Mouse (Mus musculus): Measurements from ENCODE around the gene Rps8. TPM values are rescaled to one million over a fixed set of nuclear protein-coding genes. Genes with fewer than 3 reads are reported as not detected.

The Rps8 gene
- total and polyA plus RNA-seq, 3 experiments: 1,132 to 5,186 (median 1,156) TPM

DNA sequence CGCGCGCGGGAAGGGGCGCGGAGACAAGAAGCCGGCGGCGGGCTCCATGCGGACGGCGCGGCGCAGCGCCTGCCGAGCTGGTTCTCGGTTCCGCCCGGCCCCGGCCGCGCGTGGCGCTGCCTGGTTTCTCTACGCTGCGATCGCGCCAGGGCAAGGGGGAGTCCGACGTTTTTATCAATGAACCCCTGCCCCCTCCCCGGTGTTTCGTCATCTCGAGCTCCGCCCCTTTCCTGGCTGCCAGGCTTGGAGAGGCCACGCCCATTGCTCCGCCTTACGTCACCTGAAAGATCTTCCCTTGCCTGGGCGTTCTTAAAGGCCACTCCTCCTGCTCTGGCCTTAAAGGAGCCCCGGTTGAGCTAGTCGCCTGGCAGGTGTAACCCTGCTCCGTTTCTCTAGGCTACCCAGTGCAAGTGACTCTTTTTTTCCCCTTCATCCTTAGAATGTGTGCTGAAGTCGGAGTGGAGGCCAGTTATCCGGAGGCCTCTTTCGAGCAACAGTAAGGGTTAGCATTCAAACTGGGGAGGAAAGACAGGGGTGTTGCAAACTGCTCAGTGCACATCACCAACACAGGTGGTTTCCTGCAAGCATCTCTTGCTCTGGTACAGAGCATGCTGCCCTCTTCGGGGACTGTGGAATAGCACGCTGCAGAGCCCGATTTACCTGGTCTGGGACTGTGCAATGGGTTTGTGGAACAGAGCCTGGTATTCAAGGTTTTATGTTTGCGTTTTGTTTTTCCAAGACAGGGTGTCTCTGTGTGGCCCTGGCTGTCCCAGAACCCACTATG is 22.0 kb downstream of the Rps8 start, which contains the start of gene Plk3 (continued):
- TF ChIP-seq CTCF (IDR thresholded peaks at IDR 0.05 in 2 of 3, conservative IDR thresholded peaks at IDR 0.05 in 1 of 3; ENCODE audit: control insufficient read depth in 1 of 3, insufficient read depth in 1 of 3, low read depth in 2 of 3, low read length in 3 of 3, poor library complexity in 1 of 3, severe bottlenecking in 1 of 3) (no peak), GABPA (IDR thresholded peaks at IDR 0.05; ENCODE audit: low read depth, low read length) (no peak; the same call in 1 of the 2 replicates), ELF1 (IDR thresholded peaks at IDR 0.05; ENCODE audit: low read depth, low read length) (0 out of 2 replicates have a peak, but pooled peaks have one; percentile 34), ETS1 (IDR thresholded peaks at IDR 0.05; ENCODE audit: low read depth, low read length) (peak; percentile 76), MYB (IDR thresholded peaks at IDR 0.05; ENCODE audit: low read depth, low read length) (no peak), MAZ (IDR thresholded peaks at IDR 0.05; ENCODE audit: low read depth, low read length) (peak; percentile 86; the same call in 1 of the 2 replicates), MAX (IDR thresholded peaks at IDR 0.05; ENCODE audit: low read length) (no peak), POLR2AphosphoS5 (IDR thresholded peaks at IDR 0.05; ENCODE audit: borderline replicate concordance, low read depth, low read length) (no peak), POLR2A (IDR thresholded peaks at IDR 0.05; ENCODE audit: control insufficient read depth in 1 of 2, insufficient read depth in 1 of 2, low read depth in 1 of 2, low read length in 2 of 2, poor library complexity in 1 of 2) (peak; percentile 79 to 92; a peak in 3 of 4 replicates), MXI1 (IDR thresholded peaks at IDR 0.05; ENCODE audit: low read depth, low read length) (peak; percentile 87), RCOR1 (IDR thresholded peaks at IDR 0.05; ENCODE audit: low read depth, low read length) (no peak)

- Histone ChIP-seq H3K9me3 (replicated peaks; ENCODE audit: insufficient read depth, low read length) (no peaks in the 10 kb centered on the region), H3K4me1 (ENCODE audit: control insufficient read depth in 1 of 2, insufficient read depth in 2 of 2, low read length in 2 of 2) (peaks cover 7 to 23% of the 10 kb centered on the region in 2 experiments), H3K79me2 (ENCODE audit: control insufficient read depth, insufficient read depth, low read length, poor library complexity) (peaks cover 9% of the 10 kb centered on the region), H3K27me3 (ENCODE audit: control insufficient read depth in 1 of 2, insufficient read depth in 2 of 2, low read length in 2 of 2) (no peaks in the 10 kb centered on the region), H3K4me3 (ENCODE audit: control insufficient read depth in 1 of 2, insufficient read depth in 1 of 2, low read depth in 2 of 2, low read length in 2 of 2) (peak overlapping the region; percentile 83 to 98), H3K36me3 (ENCODE audit: control insufficient read depth in 1 of 2, insufficient read depth in 2 of 2, low read length in 2 of 2) (peaks cover 0 to 4% of the 10 kb centered on the region in 2 experiments; a peak in 2 of 4 replicates), H3K9ac (ENCODE audit: control insufficient read depth, low read depth, low read length, poor library complexity, severe bottlenecking) (peak overlapping the region; percentile 91), H3K27ac (ENCODE audit: control insufficient read depth, low read depth, low read length) (0 out of 2 replicates have a peak overlapping the region, but pooled peaks have one; percentile 3)
- DNase-seq (ENCODE audit: low read depth, low spot score): peak; percentile 50
- TF ChIP-seq RCOR1 (IDR thresholded peaks at IDR 0.05; ENCODE audit: low read depth, low read length): no peak
- TF ChIP-seq ETS1 (IDR thresholded peaks at IDR 0.05; ENCODE audit: low read depth, low read length): no peak
- no peak for TF ChIP-seq SIN3A (IDR thresholded peaks at IDR 0.05; ENCODE audit: low read length)
Observed at GRCm38 (mm10) chr4:117133366-117133796, 22.7 kb downstream of the Rps8 start.

GRCm38 (mm10) chr4:117132794-117133143 is 23.3 kb downstream of the Rps8 start:
- H3K4me3 ChIP-seq (ENCODE audit: control insufficient read depth in 1 of 2, insufficient read depth in 1 of 2, low read depth in 2 of 2, low read length in 2 of 2): peak overlapping the region; percentile 83 to 98; a peak in 3 of 4 replicates
- peaks cover 7 to 23% of the 10 kb centered on the region in 2 experiments for H3K4me1 ChIP-seq (ENCODE audit: control insufficient read depth in 1 of 2, insufficient read depth in 2 of 2, low read length in 2 of 2)
- no peaks in the 10 kb centered on the region for H3K27me3 ChIP-seq (ENCODE audit: control insufficient read depth in 1 of 2, insufficient read depth in 2 of 2, low read length in 2 of 2)
- peaks cover 9% of the 10 kb centered on the region for H3K79me2 ChIP-seq (ENCODE audit: control insufficient read depth, insufficient read depth, low read length, poor library complexity)
- H3K9me3 ChIP-seq (replicated peaks; ENCODE audit: insufficient read depth, low read length): no peaks in the 10 kb centered on the region
- no peak for TF ChIP-seq HCFC1 (IDR thresholded peaks at IDR 0.05; ENCODE audit: low read depth, low read length)
- no peak for TF ChIP-seq POLR2AphosphoS2 (IDR thresholded peaks at IDR 0.05; ENCODE audit: low read length)
- no peak for TF ChIP-seq JUND (IDR thresholded peaks at IDR 0.05; ENCODE audit: low read depth, low read length)
- no peak for TF ChIP-seq MYC (IDR thresholded peaks at IDR 0.05; ENCODE audit: low read depth, low read length)
- TF ChIP-seq POLR2A (IDR thresholded peaks at IDR 0.05; ENCODE audit: control insufficient read depth in 1 of 2, insufficient read depth in 1 of 2, low read depth in 1 of 2, low read length in 2 of 2, poor library complexity in 1 of 2): no peak
- no peak for TF ChIP-seq ZMIZ1 (IDR thresholded peaks at IDR 0.05; ENCODE audit: low read depth, low read length)
- no peak for TF ChIP-seq MYB (IDR thresholded peaks at IDR 0.05; ENCODE audit: low read depth, low read length)
- no peak for TF ChIP-seq MAZ (IDR thresholded peaks at IDR 0.05; ENCODE audit: low read depth, low read length)
- TF ChIP-seq CHD1 (IDR thresholded peaks at IDR 0.05; ENCODE audit: low read depth, low read length): no peak
- TF ChIP-seq POLR2AphosphoS5 (IDR thresholded peaks at IDR 0.05; ENCODE audit: borderline replicate concordance, low read depth, low read length): no peak
- no peak for TF ChIP-seq GABPA (IDR thresholded peaks at IDR 0.05; ENCODE audit: low read depth, low read length)
- no peak for TF ChIP-seq RAD21 (IDR thresholded peaks at IDR 0.05; ENCODE audit: low read depth, low read length)
- TF ChIP-seq TCF12 (IDR thresholded peaks at IDR 0.05; ENCODE audit: low read depth, low read length): no peak
- TF ChIP-seq E2F4 (IDR thresholded peaks at IDR 0.05; ENCODE audit: borderline replicate concordance, low read depth, low read length): no peak
- TF ChIP-seq ZNF384 (IDR thresholded peaks at IDR 0.05; ENCODE audit: low read depth, low read length): no peak
- no peak for TF ChIP-seq MAX (IDR thresholded peaks at IDR 0.05; ENCODE audit: low read length)
- TF ChIP-seq USF2 (IDR thresholded peaks at IDR 0.05; ENCODE audit: borderline replicate concordance in 1 of 2, insufficient read depth in 1 of 2, low read depth in 1 of 2, low read length in 2 of 2): no peak
- H3K36me3 ChIP-seq (ENCODE audit: control insufficient read depth in 1 of 2, insufficient read depth in 2 of 2, low read length in 2 of 2): peaks cover 0 to 4% of the 10 kb centered on the region in 2 experiments; a peak in 2 of 4 replicates
- no peak overlapping the region for H3K27ac ChIP-seq (ENCODE audit: control insufficient read depth, low read depth, low read length)
- no peak for DNase-seq (ENCODE audit: low read depth, low spot score)
- peak overlapping the region; percentile 91 for H3K9ac ChIP-seq (ENCODE audit: control insufficient read depth, low read depth, low read length, poor library complexity, severe bottlenecking)

Data from MEL (cell line).